Mouse (Mus musculus) intestine, postnatal 0 days (tissue): ENCODE data around the gene Arel1. TPM values are rescaled to one million over a fixed set of nuclear protein-coding genes. Genes with fewer than 3 reads are reported as not detected.
A peak's percentile ranks its signal among the peaks of the same experiment; 100 is the strongest.

Experiments used
- ATAC-seq: fragments of 200-750 bp; cut with Nextera tagmentation; 2 replicates; pipeline ENCODE4 v1.8.0; 2017; ENCODE audit warnings: mild to moderate bottlenecking, moderate TSS enrichment, moderate library complexity
- H3K27ac ChIP-seq: fragments of 300-500 bp; sonication (generic); 2 replicates; pipeline ENCODE4 v1.5.1; 2014; ENCODE audit warnings: mild to moderate bottlenecking, low read depth, low read length, moderate library complexity
- H3K27me3 ChIP-seq: fragments of 300-500 bp; sonication (generic); replicated peaks from 2 replicates; pipeline ENCODE4 v1.6.1; 2014; ENCODE audit warnings: low read length, mixed read lengths; ENCODE audit not compliant: control insufficient read depth, insufficient read depth
- H3K36me3 ChIP-seq: fragments of 300-500 bp; sonication (generic); 2 replicates; pipeline ENCODE4 v1.6.1; 2014; ENCODE audit warnings: mild to moderate bottlenecking, moderate library complexity; ENCODE audit not compliant: control insufficient read depth, insufficient read depth
- H3K4me1 ChIP-seq: fragments of 300-500 bp; sonication (generic); replicated peaks from 2 replicates; pipeline ENCODE4 v1.6.1; 2014; ENCODE audit warnings: antibody characterized with exemption, low read length, mixed read lengths; ENCODE audit not compliant: control insufficient read depth, insufficient read depth
- H3K4me2 ChIP-seq: fragments of 300-500 bp; sonication (generic); replicated peaks from 2 replicates; pipeline ENCODE4 v1.6.1; 2014; ENCODE audit warnings: low read depth, mild to moderate bottlenecking, moderate library complexity
- H3K4me3 ChIP-seq: fragments of 300-500 bp; sonication (generic); 2 replicates; pipeline ENCODE4 v1.5.1; 2014; ENCODE audit warnings: low read depth, low read length
- H3K9ac ChIP-seq: fragments of 300-500 bp; sonication (generic); 2 replicates; pipeline ENCODE4 v1.6.1; 2014; ENCODE audit warnings: mild to moderate bottlenecking, low read depth, low read length
- H3K9me3 ChIP-seq: fragments of 300-500 bp; sonication (generic); 2 replicates; pipeline ENCODE4 v1.6.1; 2016; ENCODE audit warnings: mixed run types; ENCODE audit not compliant: control insufficient read depth
- CTCF ChIP-seq: sonication (generic); IDR thresholded peaks from 2 replicates; pipeline ENCODE4 v1.5.1; 2016; ENCODE audit warnings: low read depth, mild to moderate bottlenecking, control low read depth, antibody characterized with exemption, moderate library complexity
- WGBS: fragments of 180-500 bp; shearing (Covaris S2); extraction: QIAGEN DNeasy Blood & Tissue Kit; methylation state at CpG from one replicate; pipeline ENCODE4 v1.1.7; 2014; 5-methylcytosine and 5-hydroxymethylcytosine counted together
- polyA plus RNA-seq: library from polyadenylated mRNA; unstranded; fragments of >200 nt; fragmentation: Nextera tagmentation; extraction: Ambion mirVana; gene quantifications from 2 replicates; pipeline ENCODE4 v1.2.1, GENCODE M21; 2015

The Arel1 gene
- polyA plus RNA-seq, result 5.1 and 5.5 TPM in 2 replicates

DNA sequence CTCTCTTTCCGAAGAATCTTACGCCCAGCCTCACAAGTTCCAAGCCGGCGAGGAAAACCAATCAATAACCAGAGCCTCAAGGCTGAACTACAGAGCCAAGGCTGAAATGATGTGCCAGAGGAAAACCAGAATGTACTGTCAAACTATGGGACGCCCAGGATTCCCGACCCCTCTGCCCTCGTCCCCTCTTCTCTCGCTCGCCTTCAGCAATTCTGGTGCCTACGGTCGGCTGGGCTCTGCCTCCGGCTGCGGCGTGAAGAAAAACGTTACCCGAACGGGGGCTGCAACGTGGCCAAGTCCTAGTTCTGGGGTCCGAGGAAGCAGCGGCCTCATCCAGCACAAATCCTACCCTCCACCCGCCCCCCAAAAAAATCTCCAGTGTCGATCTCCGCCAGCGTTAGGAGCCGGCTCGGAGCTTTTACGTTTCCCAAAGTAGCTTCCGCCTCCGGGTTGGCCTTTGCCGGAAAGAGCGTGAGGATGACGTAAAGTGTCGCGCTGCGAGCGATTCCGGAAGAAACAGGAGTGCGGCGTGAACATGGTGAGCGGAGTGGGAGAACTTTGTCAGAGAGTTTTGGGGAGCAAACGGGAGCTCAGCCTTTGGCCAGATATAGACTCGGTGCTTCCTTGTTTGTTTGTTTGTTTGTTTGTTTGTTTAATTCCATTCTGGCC lies at the start of gene Arel1, which contains the start of gene Fcf1:
TSS of gene Arel1 (minus strand) at position 473 of the 669 bp plus-strand sequence.
TSS of gene Fcf1 (plus strand) at position 470 of the 669 bp plus-strand sequence.
- ATAC-seq, result peak; percentile 83
- Histone ChIP-seq H3K27ac (peak within 1 kb of the TSS; percentile 50), H3K9me3 (no peaks in the 10 kb centered on the region), H3K4me2 (peak within 1 kb of the TSS; percentile 86), H3K9ac (peak within 1 kb of the TSS; percentile 86), H3K4me3 (peak within 1 kb of the TSS; percentile 91), H3K36me3 (peaks cover 22% of the 10 kb centered on the region), H3K27me3 (no peaks in the 10 kb centered on the region), H3K4me1 (no peaks in the 10 kb centered on the region)
- WGBS, result under 1% methylated on average over 42 of the region's 42 CpGs
- no peak for TF ChIP-seq CTCF

DNA sequence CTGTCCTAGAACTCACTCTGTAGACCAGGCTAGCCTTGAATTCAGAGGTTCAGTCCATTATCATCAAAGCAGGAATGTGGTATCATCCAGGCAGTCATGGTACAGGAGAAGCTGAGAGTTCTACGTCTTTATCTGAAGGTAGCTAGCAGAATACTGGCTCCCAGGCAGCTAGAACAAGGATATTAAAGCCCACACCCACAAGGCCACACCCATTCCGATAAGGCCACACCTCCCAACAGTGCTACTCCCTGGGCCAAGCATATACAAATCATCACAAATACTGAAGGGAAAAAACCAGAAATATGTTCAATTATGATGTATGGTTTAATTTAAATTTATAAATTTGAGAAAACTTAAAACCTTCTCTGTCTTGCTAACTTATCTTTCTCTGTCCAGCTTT lies 41.5 kb upstream of the Arel1 start:
- H3K36me3 ChIP-seq, result peaks cover 32% of the 10 kb centered on the region
- H3K27me3 ChIP-seq, result no peaks in the 10 kb centered on the region
- TF ChIP-seq CTCF, result no peak
- H3K9me3 ChIP-seq, result no peaks in the 10 kb centered on the region
- H3K4me2 ChIP-seq, result no peak overlapping the region
- no peak overlapping the region for H3K9ac ChIP-seq
- H3K27ac ChIP-seq, result no peak overlapping the region
- H3K4me3 ChIP-seq, result no peak overlapping the region
- 69% methylated on average over 2 of the region's 2 CpGs for WGBS
- no peaks in the 10 kb centered on the region for H3K4me1 ChIP-seq
- no peak for ATAC-seq

DNA sequence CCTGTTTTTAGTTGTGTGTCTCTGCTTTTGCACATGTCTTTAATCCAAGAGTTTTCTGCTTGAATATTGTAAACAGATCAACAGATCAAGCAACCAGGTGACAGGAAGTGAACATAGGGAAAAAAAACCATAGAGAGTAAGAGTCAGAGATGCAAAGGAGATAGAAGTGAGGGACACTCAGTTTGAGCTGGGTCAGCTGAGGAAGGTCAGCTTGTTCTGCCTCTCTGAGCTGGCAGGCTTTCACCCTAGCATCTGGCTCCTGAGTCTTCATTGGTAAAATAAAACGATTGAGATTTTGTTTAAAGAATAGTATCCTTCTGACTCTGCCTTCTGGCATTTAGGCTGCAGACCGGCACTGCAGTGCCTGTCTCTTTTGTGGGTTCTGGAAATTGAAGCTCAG lies 39.8 kb upstream of the Arel1 start:
- Histone ChIP-seq H3K9ac (no peak overlapping the region), H3K9me3 (no peaks in the 10 kb centered on the region), H3K4me2 (no peak overlapping the region), H3K27me3 (no peaks in the 10 kb centered on the region), H3K36me3 (peaks cover 25% of the 10 kb centered on the region), H3K4me3 (no peak overlapping the region), H3K27ac (no peak overlapping the region), H3K4me1 (no peaks in the 10 kb centered on the region)
- TF ChIP-seq CTCF, result no peak
- no peak for ATAC-seq
- WGBS, result 92% methylated on average over 2 of the region's 2 CpGs

DNA sequence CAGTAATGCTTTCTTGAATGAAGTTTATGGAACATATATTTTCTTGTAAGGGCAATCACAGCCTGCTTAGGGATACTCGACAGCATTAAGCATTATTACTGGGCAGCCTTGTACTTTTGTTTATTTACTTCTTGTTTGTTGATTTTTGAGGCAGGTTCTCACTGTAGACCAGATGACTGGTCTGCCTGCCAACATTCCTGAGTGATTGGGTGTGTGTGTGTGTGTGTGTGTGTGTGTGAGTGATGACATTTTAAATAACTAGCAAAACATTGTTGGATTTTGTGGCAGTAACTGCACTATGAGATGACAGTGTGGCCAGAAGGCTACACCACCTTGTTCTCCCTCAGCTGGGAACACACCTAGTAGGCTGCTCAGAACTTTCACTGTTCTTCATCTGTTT lies 39.1 kb upstream of the Arel1 start:
- 65% methylated on average over 1 of the region's 1 CpGs for WGBS
- Histone ChIP-seq H3K27ac (no peak overlapping the region), H3K4me1 (no peaks in the 10 kb centered on the region), H3K9me3 (no peaks in the 10 kb centered on the region), H3K9ac (no peak overlapping the region), H3K4me3 (no peak overlapping the region), H3K36me3 (peaks cover 18% of the 10 kb centered on the region), H3K27me3 (no peaks in the 10 kb centered on the region), H3K4me2 (no peak overlapping the region)
- no peak for TF ChIP-seq CTCF
- no peak for ATAC-seq

DNA sequence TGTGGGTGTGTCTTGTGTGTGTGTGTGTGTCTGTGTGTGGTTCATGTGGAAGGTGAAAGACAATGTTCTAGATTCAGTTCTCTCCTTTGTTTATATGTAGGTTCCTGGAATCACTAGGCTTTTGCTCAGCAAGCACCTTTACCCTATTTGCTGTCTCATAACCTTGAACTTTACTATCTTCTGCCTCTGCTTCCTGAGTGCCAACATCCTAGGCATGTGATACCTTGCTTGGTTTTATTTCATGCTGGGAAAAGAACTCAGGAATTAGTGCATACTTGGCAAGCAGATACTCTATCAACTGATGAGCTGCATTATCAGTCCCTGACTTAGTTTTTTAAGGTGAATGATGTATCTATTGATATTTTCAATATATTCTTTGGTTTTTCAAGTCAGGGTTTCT lies 36.3 kb upstream of the Arel1 start:
- H3K9ac ChIP-seq, result no peak overlapping the region
- no peak overlapping the region for H3K4me2 ChIP-seq
- no peak for ATAC-seq
- no peaks in the 10 kb centered on the region for H3K27me3 ChIP-seq
- H3K4me1 ChIP-seq, result no peaks in the 10 kb centered on the region
- no peak for TF ChIP-seq CTCF
- H3K27ac ChIP-seq, result no peak overlapping the region
- no peaks in the 10 kb centered on the region for H3K9me3 ChIP-seq
- H3K36me3 ChIP-seq, result no peaks in the 10 kb centered on the region
- H3K4me3 ChIP-seq, result no peak overlapping the region

DNA sequence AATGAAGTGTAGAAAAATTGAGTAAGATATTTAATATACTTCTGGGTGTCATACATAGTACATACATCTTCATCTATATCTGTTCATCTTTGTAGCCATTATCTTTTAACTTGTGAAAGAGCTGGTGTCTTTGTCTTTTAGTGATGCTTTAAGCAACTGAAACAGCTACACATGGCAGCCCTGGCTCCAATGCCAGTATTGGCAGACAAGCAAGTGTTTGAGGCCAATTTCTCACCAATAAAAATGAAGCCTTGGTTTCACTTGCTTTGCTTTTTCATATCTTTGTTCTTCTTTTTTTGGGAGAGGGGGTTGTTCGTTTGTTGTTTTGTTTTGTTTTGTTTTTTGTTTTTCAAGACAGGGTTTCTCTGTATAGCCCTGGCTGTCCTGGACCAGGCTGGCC lies 35.5 kb upstream of the Arel1 start:
- Histone ChIP-seq H3K9ac (no peak overlapping the region), H3K27me3 (no peaks in the 10 kb centered on the region), H3K36me3 (no peaks in the 10 kb centered on the region), H3K4me3 (no peak overlapping the region), H3K27ac (no peak overlapping the region), H3K4me2 (no peak overlapping the region), H3K9me3 (no peaks in the 10 kb centered on the region), H3K4me1 (no peaks in the 10 kb centered on the region)
- ATAC-seq, result no peak
- 98% methylated on average over 1 of the region's 1 CpGs for WGBS
- TF ChIP-seq CTCF, result no peak
